Mouse (Mus musculus): ENCODE measurements around the gene Gm28434. TPM values are rescaled to one million over a fixed set of nuclear protein-coding genes. Genes with fewer than 3 reads are reported as not detected.

The Gm28434 gene
- polyA plus RNA-seq, 1 experiment from 2014 or later = not detected

DNA sequence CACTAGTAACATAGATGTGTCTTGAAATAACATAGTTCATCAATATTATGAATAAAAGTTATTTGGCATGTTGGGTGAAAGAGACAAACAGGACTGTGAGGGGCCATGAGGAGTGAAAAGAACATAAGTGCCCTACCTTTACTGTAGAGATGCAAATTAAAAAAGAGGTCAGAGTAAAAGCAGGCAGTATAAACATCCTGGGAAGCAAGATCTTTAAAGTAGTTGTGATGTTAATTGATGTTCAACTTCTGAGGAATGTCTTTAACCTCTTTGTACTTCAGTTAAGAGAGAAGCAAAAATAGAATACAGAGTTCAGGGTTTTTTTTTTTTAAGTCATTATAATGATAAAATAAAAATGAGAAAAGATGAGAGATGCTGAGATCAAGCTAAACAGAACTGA is 35.9 kb downstream of the Gm28434 start:
- no peaks in the 10 kb centered on the region for H3K36me3 ChIP-seq (ENCODE audit: control insufficient read depth, insufficient read depth, low read length)

More for the DNA sequence above, 35.9 kb downstream of the Gm28434 start:
- no peak for DNase-seq (ENCODE audit: low spot score)
- no peaks in the 10 kb centered on the region for H3K9me3 ChIP-seq (ENCODE audit: control insufficient read depth, low read length)
- H3K27ac ChIP-seq (ENCODE audit: low read depth, low read length) = no peak overlapping the region
- H3K9ac ChIP-seq (ENCODE audit: low read length) = no peak overlapping the region
- no peak overlapping the region for H3K4me2 ChIP-seq (ENCODE audit: low read depth, low read length, severe bottlenecking)
- H3K4me1 ChIP-seq (replicated peaks; ENCODE audit: control insufficient read depth, insufficient read depth, low read length) = no peaks in the 10 kb centered on the region
- ATAC-seq (replicated peaks; ENCODE audit: low FRiP score) = no peak
- no peak overlapping the region for H3K4me3 ChIP-seq (ENCODE audit: low read depth, low read length)
- no peaks in the 10 kb centered on the region for H3K27me3 ChIP-seq (ENCODE audit: control insufficient read depth, insufficient read depth, low read length)

Other genes with a start within 250 kb of the Gm28434 start
- not detected in 2 replicates for gene Csn1s2a, start 194.9 kb upstream of the Gm28434 start, polyA plus RNA-seq (2014; fragmentation: Nextera tagmentation; extraction: Ambion mirVana)
- gene Csn1s2b, start 161.4 kb upstream of the Gm28434 start, polyA plus RNA-seq (2014; fragmentation: Nextera tagmentation; extraction: Ambion mirVana) = not detected in 2 replicates
- gene Prr27, start 143.8 kb upstream of the Gm28434 start, polyA plus RNA-seq (2014; fragmentation: Nextera tagmentation; extraction: Ambion mirVana) = not detected in 2 replicates
- not detected in 2 replicates for gene Odam, start 84.5 kb upstream of the Gm28434 start, polyA plus RNA-seq (2014; fragmentation: Nextera tagmentation; extraction: Ambion mirVana)
- not detected in 2 replicates for gene Csn3, start 43.9 kb upstream of the Gm28434 start, polyA plus RNA-seq (2014; fragmentation: Nextera tagmentation; extraction: Ambion mirVana)
- not detected in 2 replicates for gene 2310003L06Rik, start 58 bp upstream of the Gm28434 start, polyA plus RNA-seq (2014; fragmentation: Nextera tagmentation; extraction: Ambion mirVana)
- not detected in 2 replicates for gene Cabs1, start 9.9 kb downstream of the Gm28434 start, polyA plus RNA-seq (2014; fragmentation: Nextera tagmentation; extraction: Ambion mirVana)
- gene Smr3a, start 33.0 kb downstream of the Gm28434 start, polyA plus RNA-seq (2014; fragmentation: Nextera tagmentation; extraction: Ambion mirVana) = not detected in 2 replicates
- gene Smr2, start 117.0 kb downstream of the Gm28434 start, polyA plus RNA-seq (2014; fragmentation: Nextera tagmentation; extraction: Ambion mirVana) = not detected in 2 replicates
- gene Gm11116, start 142.0 kb downstream of the Gm28434 start, polyA plus RNA-seq (2014; fragmentation: Nextera tagmentation; extraction: Ambion mirVana) = not detected in 2 replicates
- not detected in 2 replicates for gene Gm11115, start 184.6 kb downstream of the Gm28434 start, polyA plus RNA-seq (2014; fragmentation: Nextera tagmentation; extraction: Ambion mirVana)